Mouse (Mus musculus): ENCODE measurements at regions not wholly inside any gene's neighbourhood (a gene's known extent, or its start where the extent isn't known, plus 50 kb on each side); places are given as distances from the start of the nearest gene placed in this dataset.

GRCm38 (mm10) chrX:145672776-145673175 lies 167.8 kb upstream of the Amot start:
- in situ Hi-C loops (cut with MboI, MseI) = no loop called here

GRCm38 (mm10) chrX:145651647-145652046 lies 146.7 kb upstream of the Amot start:
- in situ Hi-C loops (cut with MboI, MseI) = no loop called here

- in situ Hi-C loops (cut with MboI, MseI) = no loop called here
Measured at GRCm38 (mm10) chrX:145619649-145620048, 114.7 kb upstream of the Amot start.

- in situ Hi-C loops (cut with MboI, MseI) = no loop called here
Measured at GRCm38 (mm10) chrX:145602085-145602484, 97.1 kb upstream of the Amot start.

GRCm38 (mm10) chrX:145590733-145591132 lies 85.8 kb upstream of the Amot start:
- in situ Hi-C loops (cut with MboI, MseI) = loop anchor here (10.0 kb wide), 1 partner anchor 1734 kb away; no protein-coding TSS in a partner anchor

GRCm38 (mm10) chrX:145567528-145567927 lies 62.5 kb upstream of the Amot start:
- in situ Hi-C loops (cut with MboI, MseI) = no loop called here

- in situ Hi-C loops (cut with MboI, MseI) = no loop called here
Measured at GRCm38 (mm10) chrX:145567073-145567472, 62.1 kb upstream of the Amot start.

- in situ Hi-C loops (cut with MboI, MseI) = no loop called here
Measured at GRCm38 (mm10) chrX:145558881-145559280, 53.9 kb upstream of the Amot start.
